In genomic region chr16:24176057-24176456, GRCm38 (mm10) we compare ENCODE assay signal across 11 mouse cellular contexts.
DNase-seq lines count a peak whose midpoint lies in the region; ATAC-seq and TF ChIP-seq lines count a peak whose summit lies in the region.
"Had no signal": no experiment of that assay in that cellular context is flagged by ENCODE, and none has a peak within 500 bp of the region (broad histone marks: within the 10 kb centered on the region; RNA-seq: fewer than 3 reads in every experiment).

No protein-coding gene starts in this region.

- intact Hi-C loops in heart, postnatal 10 days (cut with DNase I) = no loop called here

- 0 out of 2 replicates have a peak, but pooled peaks cover 3% of the 10 kb centered on the region for H3K4me1 ChIP-seq in heart, embryonic 11.5 days (ENCODE audit: control insufficient read depth, insufficient read depth, low read length)
- no peaks in the 10 kb centered on the region for H3K4me1 ChIP-seq in liver, embryonic 11.5 days (replicated peaks; ENCODE audit: control insufficient read depth, insufficient read depth, low read length)
- H3K4me1 ChIP-seq: liver, embryonic 12.5 days had no signal

- WGBS in heart, embryonic 11.5 days (ENCODE audit: insufficient replicate concordance) = 33% methylated on average over 2 of the region's 2 CpGs
- WGBS in liver, embryonic 11.5 days = 34% methylated on average over 2 of the region's 2 CpGs

- H3K27me3 ChIP-seq in heart, embryonic 11.5 days (ENCODE audit: control insufficient read depth, insufficient read depth, low read length) = peaks cover 7% of the 10 kb centered on the region; the same call in 1 of the 2 replicates
- no peaks in the 10 kb centered on the region for H3K27me3 ChIP-seq in liver, embryonic 11.5 days (replicated peaks; ENCODE audit: control insufficient read depth, insufficient read depth, low read length)
- H3K27me3 ChIP-seq: liver, embryonic 12.5 days had no signal

- H3K9ac ChIP-seq in heart, embryonic 11.5 days (ENCODE audit: low read depth, low read length) = no peak overlapping the region
- no peak overlapping the region for H3K9ac ChIP-seq in liver, embryonic 11.5 days (ENCODE audit: low read depth, low read length)
- H3K9ac ChIP-seq: liver, embryonic 12.5 days had no signal

- peak; percentile 39 to 55 for DNase-seq in heart, postnatal 10 days
- DNase-seq in cerebellum, adult 18-20 months = peak; percentile 71 to 84
- DNase-seq in layer of hippocampus, adult 2 months (ENCODE audit: low spot score in 2 of 2) = peak; percentile 35 to 63
- DNase-seq in right cerebral cortex, adult 2 months (ENCODE audit: low spot score in 2 of 2) = peak; percentile 26 to 43
- no peak for DNase-seq in liver, embryonic 11.5 days (ENCODE audit: low spot score)
- DNase-seq in spleen, adult 18-20 months = no peak
- DNase-seq: adrenal gland, adult 8-10 months had no signal

- H3K4me3 ChIP-seq in heart, embryonic 11.5 days (ENCODE audit: low read depth, low read length) = no peak overlapping the region
- H3K4me3 ChIP-seq in layer of hippocampus, adult 2 months = no peak overlapping the region
- H3K4me3 ChIP-seq in liver, embryonic 11.5 days (ENCODE audit: low read depth, low read length) = no peak overlapping the region
- H3K4me3 ChIP-seq: liver, embryonic 12.5 days had no signal

- TF ChIP-seq CTCF in layer of hippocampus, adult 2 months (conservative IDR thresholded peaks at IDR 0.05) = no peak

- no peak overlapping the region for H3K27ac ChIP-seq in heart, embryonic 11.5 days (ENCODE audit: low read depth, low read length)
- H3K27ac ChIP-seq in layer of hippocampus, adult 2 months = peak overlapping the region; percentile 19; the same call in 1 of the 2 replicates
- H3K27ac ChIP-seq in liver, embryonic 11.5 days (ENCODE audit: low read depth, low read length) = no peak overlapping the region
- H3K27ac ChIP-seq: kidney, postnatal 0 days; liver, embryonic 12.5 days had no signal

- H3K36me3 ChIP-seq in heart, embryonic 11.5 days (ENCODE audit: control insufficient read depth, insufficient read depth, low read length) = no peaks in the 10 kb centered on the region
- no peaks in the 10 kb centered on the region for H3K36me3 ChIP-seq in liver, embryonic 11.5 days (ENCODE audit: control insufficient read depth, insufficient read depth, low read length)
- H3K36me3 ChIP-seq: liver, embryonic 12.5 days had no signal

- no peak overlapping the region for H3K4me2 ChIP-seq in heart, embryonic 11.5 days
- H3K4me2 ChIP-seq in liver, embryonic 11.5 days = no peak overlapping the region
- H3K4me2 ChIP-seq: liver, embryonic 12.5 days had no signal

- ATAC-seq in heart, embryonic 11.5 days (replicated peaks; ENCODE audit: insufficient number of reproducible peaks, low FRiP score, low TSS enrichment) = no peak
- ATAC-seq in megakaryocyte-erythroid progenitor cell, adult 5-6 weeks (replicated peaks; ENCODE audit: low FRiP score, low TSS enrichment, poor library complexity, severe bottlenecking) = no peak
- ATAC-seq in liver, embryonic 11.5 days (replicated peaks; ENCODE audit: low FRiP score) = no peak
- ATAC-seq: liver, embryonic 12.5 days had no signal

- no peaks in the 10 kb centered on the region for H3K9me3 ChIP-seq in heart, embryonic 11.5 days (replicated peaks; ENCODE audit: control insufficient read depth, low read length)
- H3K9me3 ChIP-seq in liver, embryonic 11.5 days (ENCODE audit: control insufficient read depth, low read length) = no peaks in the 10 kb centered on the region
- H3K9me3 ChIP-seq: liver, embryonic 12.5 days had no signal

Comparison
In these comparisons a context has a peak if more than half of its experiments do, and no peak if none do; other contexts are left out.
1. DNase-seq: peak in heart, postnatal 10 days (2 of 2), cerebellum, adult 18-20 months (2 of 2), layer of hippocampus, adult 2 months (2 of 2) and right cerebral cortex, adult 2 months (2 of 2); none in liver, embryonic 11.5 days (single experiment) and spleen, adult 18-20 months (0 of 2).